13 mouse cellular contexts compared by ENCODE assay signal in the genomic region with DNA sequence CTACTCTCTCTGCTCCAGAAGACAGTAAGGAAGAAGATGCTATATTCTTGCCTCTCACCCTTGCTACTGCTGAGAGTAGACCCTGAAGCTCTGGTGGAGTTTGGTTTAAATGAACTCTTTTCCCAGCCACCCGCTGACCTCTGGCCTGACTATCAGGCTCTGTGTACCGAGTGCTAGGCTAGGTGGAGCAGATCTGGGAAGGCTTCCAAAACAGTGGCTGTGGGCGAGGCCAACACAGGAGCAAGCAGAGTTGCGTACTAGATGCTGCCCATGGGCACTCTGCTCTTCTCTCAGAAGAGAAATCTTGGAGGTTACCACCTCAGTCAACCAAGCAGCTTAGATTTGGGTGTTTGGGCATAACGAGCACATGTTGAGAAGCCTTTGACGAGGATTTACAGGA. TPM values are rescaled to one million over a fixed set of nuclear protein-coding genes. Genes with fewer than 3 reads are reported as not detected.
A peak's percentile ranks its signal among the peaks of the same experiment; 100 is the strongest.
DNase-seq lines count a peak whose midpoint lies in the region; ATAC-seq and TF ChIP-seq lines count a peak whose summit lies in the region.
"Had no signal": no experiment of that assay in that cellular context is flagged by ENCODE, and none has a peak within 500 bp of the region (broad histone marks: within the 10 kb centered on the region; RNA-seq: fewer than 3 reads in every experiment).

No protein-coding gene starts in this region.

- WGBS in intestine, embryonic 16.5 days = 76% methylated on average over 6 of the region's 6 CpGs
- WGBS in intestine, postnatal 0 days = 60% methylated on average over 6 of the region's 6 CpGs
- WGBS in liver, embryonic 15.5 days (ENCODE audit: insufficient replicate concordance) = 57% methylated on average over 6 of the region's 6 CpGs

- H3K9me3 ChIP-seq in intestine, embryonic 16.5 days (ENCODE audit: control insufficient read depth, low read length) = no peaks in the 10 kb centered on the region
- H3K9me3 ChIP-seq in intestine, postnatal 0 days (ENCODE audit: control insufficient read depth) = no peaks in the 10 kb centered on the region
- no peaks in the 10 kb centered on the region for H3K9me3 ChIP-seq in liver, embryonic 15.5 days (replicated peaks)
- H3K9me3 ChIP-seq: midbrain, embryonic 15.5 days had no signal

- H3K27me3 ChIP-seq in intestine, embryonic 16.5 days (replicated peaks; ENCODE audit: control insufficient read depth, insufficient read depth, low read length) = no peaks in the 10 kb centered on the region
- H3K27me3 ChIP-seq in intestine, postnatal 0 days (replicated peaks; ENCODE audit: control insufficient read depth, insufficient read depth, low read length) = no peaks in the 10 kb centered on the region
- no peaks in the 10 kb centered on the region for H3K27me3 ChIP-seq in liver, embryonic 15.5 days
- H3K27me3 ChIP-seq: midbrain, embryonic 15.5 days had no signal

- no peaks in the 10 kb centered on the region for H3K36me3 ChIP-seq in intestine, embryonic 16.5 days (ENCODE audit: control insufficient read depth, insufficient read depth, low read length)
- H3K36me3 ChIP-seq in intestine, postnatal 0 days (ENCODE audit: control insufficient read depth, insufficient read depth) = no peaks in the 10 kb centered on the region
- H3K36me3 ChIP-seq in liver, embryonic 15.5 days (replicated peaks) = no peaks in the 10 kb centered on the region
- H3K36me3 ChIP-seq: midbrain, embryonic 15.5 days had no signal

- H3K27ac ChIP-seq in intestine, embryonic 16.5 days (ENCODE audit: low read length) = no peak overlapping the region
- H3K27ac ChIP-seq in intestine, postnatal 0 days (ENCODE audit: low read depth, low read length) = no peak overlapping the region
- 0 out of 2 replicates have a peak overlapping the region, but pooled peaks have one; percentile 24 for H3K27ac ChIP-seq in liver, embryonic 15.5 days (replicated peaks)
- H3K27ac ChIP-seq: macrophage; midbrain, embryonic 15.5 days had no signal

- DNase-seq in adipocyte (ENCODE audit: low spot score) = peak; percentile 77
- peak; percentile 55 for DNase-seq in gonadal fat pad, adult 2 months (ENCODE audit: low read depth)
- no peak for DNase-seq in spleen, postnatal 14 days (ENCODE audit: low spot score in 2 of 2)
- no peak for DNase-seq in thymus, postnatal 0 days (ENCODE audit: low spot score)
- DNase-seq: cerebellum, postnatal 10 days had no signal

- no peak overlapping the region for H3K4me2 ChIP-seq in intestine, embryonic 16.5 days (ENCODE audit: low read depth, low read length)
- no peak overlapping the region for H3K4me2 ChIP-seq in intestine, postnatal 0 days (replicated peaks; ENCODE audit: low read depth)
- no peak overlapping the region for H3K4me2 ChIP-seq in liver, embryonic 15.5 days
- H3K4me2 ChIP-seq: midbrain, embryonic 15.5 days had no signal

- peaks cover 5% of the 10 kb centered on the region; the same call in 1 of the 2 replicates for H3K4me1 ChIP-seq in intestine, embryonic 16.5 days (ENCODE audit: control insufficient read depth, insufficient read depth, low read length)
- H3K4me1 ChIP-seq in intestine, postnatal 0 days (replicated peaks; ENCODE audit: control insufficient read depth, insufficient read depth, low read length) = peaks cover 3% of the 10 kb centered on the region; the same call in 1 of the 2 replicates
- peaks cover 28% of the 10 kb centered on the region for H3K4me1 ChIP-seq in liver, embryonic 15.5 days (replicated peaks)
- H3K4me1 ChIP-seq: midbrain, embryonic 15.5 days had no signal

- TF ChIP-seq CTCF in intestine, postnatal 0 days (IDR thresholded peaks at IDR 0.05; ENCODE audit: low read depth) = no peak

- no peak overlapping the region for H3K4me3 ChIP-seq in intestine, embryonic 16.5 days (ENCODE audit: low read length)
- H3K4me3 ChIP-seq in intestine, postnatal 0 days (ENCODE audit: low read depth, low read length) = no peak overlapping the region
- H3K4me3 ChIP-seq in liver, embryonic 15.5 days (replicated peaks) = no peak overlapping the region
- H3K4me3 ChIP-seq: erythroblast, embryonic 14.5 days; midbrain, embryonic 15.5 days had no signal

- 0 out of 2 replicates have a peak, but pooled peaks have one; percentile 37 for ATAC-seq in intestine, embryonic 16.5 days
- no peak for ATAC-seq in intestine, postnatal 0 days
- ATAC-seq in liver, embryonic 15.5 days (ENCODE audit: insufficient read depth) = peak; percentile 40
- ATAC-seq in granulocyte monocyte progenitor cell, adult 5-6 weeks (replicated peaks; ENCODE audit: poor library complexity, severe bottlenecking) = no peak
- ATAC-seq: forebrain, embryonic 16.5 days; midbrain, embryonic 15.5 days had no signal

- no peak overlapping the region for H3K9ac ChIP-seq in intestine, embryonic 16.5 days (ENCODE audit: low read depth, low read length)
- H3K9ac ChIP-seq in intestine, postnatal 0 days (ENCODE audit: low read depth, low read length) = no peak overlapping the region
- no peak overlapping the region for H3K9ac ChIP-seq in liver, embryonic 15.5 days
- H3K9ac ChIP-seq: midbrain, embryonic 15.5 days had no signal

RNA-seq across cellular contexts. Expression of gene Papss2, which starts 22.3 kb away (rescaled TPM):
- polyA plus RNA-seq in intestine, embryonic 16.5 days (2015; fragmentation: Nextera tagmentation; extraction: Ambion mirVana) = 11.0 and 13.5 TPM in 2 replicates
- polyA plus RNA-seq in intestine, postnatal 0 days (2015; fragmentation: Nextera tagmentation; extraction: Ambion mirVana) = 27.6 and 34.7 TPM in 2 replicates
- 12.1 and 12.4 TPM in 2 replicates for polyA plus RNA-seq in gonadal fat pad, adult 2 months (2012; rRNA removed)
- 5.9 and 6.6 TPM in 2 replicates for polyA plus RNA-seq in liver, embryonic 15.5 days (2015; fragmentation: Nextera tagmentation; extraction: Ambion mirVana)
- total RNA-seq in granulocyte monocyte progenitor cell, adult 5-6 weeks (2014; fragmentation: Nextera tagmentation) = 45.0 and 49.3 TPM in 2 replicates
- 28.9 and 29.5 TPM in 2 replicates for total RNA-seq in granulocyte monocyte progenitor cell, adult 5-6 weeks (2017)
- polyA plus RNA-seq in thymus, postnatal 0 days (2015; fragmentation: Nextera tagmentation; extraction: Ambion mirVana) = 2.7 TPM in 2 replicates

Comparison
In these comparisons a context has a peak if more than half of its experiments do, and no peak if none do; other contexts are left out.
1. ATAC-seq: peak in intestine, embryonic 16.5 days (single experiment) and liver, embryonic 15.5 days (single experiment); none in intestine, postnatal 0 days (single experiment) and granulocyte monocyte progenitor cell, adult 5-6 weeks (single experiment).
2. DNase-seq: peak in adipocyte (single experiment) and gonadal fat pad, adult 2 months (single experiment); none in spleen, postnatal 14 days (0 of 2) and thymus, postnatal 0 days (single experiment).